Mouse (Mus musculus) CH12.LX (cell line): ENCODE results near the gene Vinac1.

Experiments used
- CTCF ChIP-seq, 2 experiments: IDR thresholded peaks in 1 of 2; conservative IDR thresholded peaks in 1 of 2; 2 replicates each; pipeline ENCODE4 v1.5.1; 2011 to 2012; ENCODE audit warnings: low read depth in 2 of 2, low read length in 2 of 2, improper control_type of control experiment in 1 of 2, inconsistent platforms in 1 of 2, mild to moderate bottlenecking in 1 of 2, moderate library complexity in 1 of 2
- ELF1 ChIP-seq: IDR thresholded peaks from 2 replicates; pipeline ENCODE4 v1.6.1; 2014; ENCODE audit warnings: low read depth, mild to moderate bottlenecking, inconsistent platforms, low read length, improper control_type of control experiment
- EP300 ChIP-seq: IDR thresholded peaks from 2 replicates; pipeline ENCODE4 v1.6.1; 2011; ENCODE audit warnings: low read length, improper control_type of control experiment
- HCFC1 ChIP-seq: IDR thresholded peaks from 2 replicates; pipeline ENCODE4 v1.6.1; 2012; ENCODE audit warnings: low read depth, mild to moderate bottlenecking, inconsistent platforms, low read length, improper control_type of control experiment
- POLR2A ChIP-seq: IDR thresholded peaks from 2 replicates; pipeline ENCODE4 v1.6.1; 2011; ENCODE audit warnings: low read depth, mild to moderate bottlenecking, improper control_type of control experiment, low read length
- USF2 ChIP-seq: conservative IDR thresholded peaks from 2 replicates; pipeline ENCODE4 v1.6.1; 2011; ENCODE audit warnings: low read depth, low read length, improper control_type of control experiment

DNA sequence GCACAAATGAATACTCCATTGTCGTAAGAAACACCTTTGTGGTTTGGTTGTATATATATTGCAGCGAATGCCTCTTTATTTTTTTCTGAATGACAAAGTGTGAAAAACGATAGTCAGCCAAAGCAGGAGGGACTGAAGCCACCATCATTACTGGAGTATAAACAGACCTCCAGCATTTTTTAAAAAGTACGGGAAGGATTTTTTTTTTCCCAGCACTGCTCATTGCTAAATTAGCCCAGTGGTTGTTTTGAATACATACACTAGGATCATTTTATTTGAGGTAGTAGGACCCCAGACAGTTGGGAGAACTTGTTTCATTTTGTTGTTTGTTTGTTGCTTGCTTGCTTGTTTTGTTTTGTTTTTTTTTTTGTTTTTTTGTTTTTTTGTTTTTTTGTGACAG is 72.4 kb downstream of the Vinac1 start:
- no peak for TF ChIP-seq CTCF (conservative IDR thresholded peaks at IDR 0.05 in 1 of 2, IDR thresholded peaks at IDR 0.05 in 1 of 2; ENCODE audit: low read depth in 2 of 2, low read length in 2 of 2)
- TF ChIP-seq ELF1, result no peak
- no peak for TF ChIP-seq EP300
- no peak for TF ChIP-seq HCFC1
- no peak for TF ChIP-seq POLR2A
- TF ChIP-seq USF2, result no peak
